Mouse (Mus musculus): Measurements from ENCODE around the gene Pou1f1. TPM values are rescaled to one million over a fixed set of nuclear protein-coding genes. Genes with fewer than 3 reads are reported as not detected.

Gene Pou1f1
- total RNA-seq, 1 experiment: not detected

- TF ChIP-seq ZC3H11A (IDR thresholded peaks at IDR 0.05; ENCODE audit: borderline replicate concordance, low read depth, low read length): no peak
- TF ChIP-seq CHD2 (IDR thresholded peaks at IDR 0.05; ENCODE audit: low read depth, low read length): no peak
- Histone ChIP-seq H3K9me3 (ENCODE audit: control insufficient read depth, insufficient read depth, low read depth, low read length) (no peaks in the 10 kb centered on the region), H3K36me3 (ENCODE audit: control insufficient read depth, insufficient read depth, low read length, poor library complexity, severe bottlenecking) (no peaks in the 10 kb centered on the region), H3K9ac (ENCODE audit: insufficient read depth, low read depth, low read length, poor library complexity, severe bottlenecking) (no peak overlapping the region), H3K4me3 (ENCODE audit: insufficient read depth in 1 of 2, low read depth in 1 of 2, low read length in 2 of 2, poor library complexity in 1 of 2, severe bottlenecking in 1 of 2) (no peak overlapping the region), H3K4me1 (ENCODE audit: control insufficient read depth in 2 of 2, insufficient read depth in 2 of 2, low read length in 2 of 2, poor library complexity in 1 of 2) (no peaks in the 10 kb centered on the region), H3K27ac (ENCODE audit: insufficient read depth, low read depth, low read length, poor library complexity, severe bottlenecking) (no peak overlapping the region)
- in situ Hi-C loops (cut with MboI; ENCODE audit: low sequenced_read_pairs in 2 of 2, unreplicated experiment in 2 of 2): no loop called here
- DNase-seq (ENCODE audit: low read depth, low spot score): no peak
Observed at GRCm38 (mm10) chr16:65564951-65565350, 44.6 kb downstream of the Pou1f1 start.

GRCm38 (mm10) chr16:65568853-65569252 is 48.5 kb downstream of the Pou1f1 start:
- no peak for DNase-seq (ENCODE audit: low read depth, low spot score)
- no peak overlapping the region for H3K4me3 ChIP-seq (ENCODE audit: insufficient read depth in 1 of 2, low read depth in 1 of 2, low read length in 2 of 2, poor library complexity in 1 of 2, severe bottlenecking in 1 of 2)
- H3K27ac ChIP-seq (ENCODE audit: insufficient read depth, low read depth, low read length, poor library complexity, severe bottlenecking): no peak overlapping the region
- no peaks in the 10 kb centered on the region for H3K4me1 ChIP-seq (ENCODE audit: control insufficient read depth in 2 of 2, insufficient read depth in 2 of 2, low read length in 2 of 2, poor library complexity in 1 of 2)
- H3K9ac ChIP-seq (ENCODE audit: insufficient read depth, low read depth, low read length, poor library complexity, severe bottlenecking): no peak overlapping the region
- H3K9me3 ChIP-seq (ENCODE audit: control insufficient read depth, insufficient read depth, low read depth, low read length): no peaks in the 10 kb centered on the region
- TF ChIP-seq CHD2 (IDR thresholded peaks at IDR 0.05; ENCODE audit: low read depth, low read length): no peak
- H3K36me3 ChIP-seq (ENCODE audit: control insufficient read depth, insufficient read depth, low read length, poor library complexity, severe bottlenecking): no peaks in the 10 kb centered on the region
- in situ Hi-C loops (cut with MboI; ENCODE audit: low sequenced_read_pairs in 2 of 2, unreplicated experiment in 2 of 2): no loop called here

- Histone ChIP-seq H3K4me3 (ENCODE audit: insufficient read depth in 1 of 2, low read depth in 1 of 2, low read length in 2 of 2, poor library complexity in 1 of 2, severe bottlenecking in 1 of 2) (no peak overlapping the region), H3K36me3 (ENCODE audit: control insufficient read depth, insufficient read depth, low read length, poor library complexity, severe bottlenecking) (no peaks in the 10 kb centered on the region), H3K27ac (ENCODE audit: insufficient read depth, low read depth, low read length, poor library complexity, severe bottlenecking) (no peak overlapping the region), H3K9me3 (ENCODE audit: control insufficient read depth, insufficient read depth, low read depth, low read length) (no peaks in the 10 kb centered on the region), H3K9ac (ENCODE audit: insufficient read depth, low read depth, low read length, poor library complexity, severe bottlenecking) (no peak overlapping the region), H3K4me1 (ENCODE audit: control insufficient read depth in 2 of 2, insufficient read depth in 2 of 2, low read length in 2 of 2, poor library complexity in 1 of 2) (no peaks in the 10 kb centered on the region)
- no peak for TF ChIP-seq CHD2 (IDR thresholded peaks at IDR 0.05; ENCODE audit: low read depth, low read length)
- no peak for TF ChIP-seq HCFC1 (IDR thresholded peaks at IDR 0.05; ENCODE audit: borderline replicate concordance, insufficient read depth, low read length)
- no peak for TF ChIP-seq ZC3H11A (IDR thresholded peaks at IDR 0.05; ENCODE audit: borderline replicate concordance, low read depth, low read length)
- no peak for TF ChIP-seq ZNF384 (IDR thresholded peaks at IDR 0.05; ENCODE audit: low read depth, low read length)
- TF ChIP-seq MAFK (IDR thresholded peaks at IDR 0.05; ENCODE audit: insufficient read depth, low read depth, low read length): no peak
- no peak for DNase-seq (ENCODE audit: low read depth, low spot score)
- in situ Hi-C loops (cut with MboI; ENCODE audit: low sequenced_read_pairs in 2 of 2, unreplicated experiment in 2 of 2): no loop called here
Observed at GRCm38 (mm10) chr16:65577298-65578029, 57.2 kb downstream of the Pou1f1 start.

Other genes starting within 250 kb of the Pou1f1 start
- 7.0 and 14.5 TPM in 2 replicates for gene Chmp2b, start 42.2 kb downstream of the Pou1f1 start, total RNA-seq (2012; rRNA removed)